Mouse (Mus musculus): ENCODE results near the gene Kcnj13. TPM values are rescaled to one million over a fixed set of nuclear protein-coding genes. Genes with fewer than 3 reads are reported as not detected.

Kcnj13 gene
- polyA plus RNA-seq, 1 experiment from 2014 or later: 6.3 TPM

DNA sequence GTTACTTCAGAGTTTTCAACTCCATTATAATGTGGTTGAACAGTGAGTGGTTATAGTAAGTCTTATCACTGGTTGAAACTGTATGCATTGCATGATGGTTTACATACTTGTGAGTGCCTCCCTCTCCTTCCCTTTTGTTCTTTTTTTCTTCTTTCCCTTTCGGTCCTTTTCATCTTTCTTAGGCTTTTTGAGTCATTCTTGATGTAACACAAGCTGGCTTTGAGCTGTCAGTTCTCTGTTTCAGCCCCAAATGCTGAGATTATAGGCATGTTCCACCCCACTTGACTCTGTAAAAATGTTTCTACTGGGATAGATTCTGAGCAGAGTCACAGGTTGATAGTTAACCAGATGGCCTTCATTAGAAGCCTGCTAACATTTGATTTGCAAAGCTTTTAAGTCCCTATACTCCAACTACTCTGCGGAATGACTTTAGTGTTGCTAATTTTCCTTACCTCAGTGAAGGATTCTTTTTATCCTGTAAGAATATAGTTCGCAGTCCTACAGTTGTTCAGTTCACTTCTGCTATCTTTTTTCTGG is 16.4 kb downstream of the Kcnj13 start:
- no peak for ATAC-seq (ENCODE audit: low FRiP score)
- Histone ChIP-seq H3K27ac (no peak overlapping the region), H3K4me2 (no peak overlapping the region), H3K4me1 (no peaks in the 10 kb centered on the region), H3K27me3 (no peaks in the 10 kb centered on the region), H3K4me3 (replicated peaks) (no peak overlapping the region), H3K36me3 (replicated peaks) (peaks cover 24% of the 10 kb centered on the region), H3K9ac (no peak overlapping the region), H3K9me3 (no peaks in the 10 kb centered on the region)
- WGBS: 94% methylated on average over 3 of the region's 3 CpGs

DNA sequence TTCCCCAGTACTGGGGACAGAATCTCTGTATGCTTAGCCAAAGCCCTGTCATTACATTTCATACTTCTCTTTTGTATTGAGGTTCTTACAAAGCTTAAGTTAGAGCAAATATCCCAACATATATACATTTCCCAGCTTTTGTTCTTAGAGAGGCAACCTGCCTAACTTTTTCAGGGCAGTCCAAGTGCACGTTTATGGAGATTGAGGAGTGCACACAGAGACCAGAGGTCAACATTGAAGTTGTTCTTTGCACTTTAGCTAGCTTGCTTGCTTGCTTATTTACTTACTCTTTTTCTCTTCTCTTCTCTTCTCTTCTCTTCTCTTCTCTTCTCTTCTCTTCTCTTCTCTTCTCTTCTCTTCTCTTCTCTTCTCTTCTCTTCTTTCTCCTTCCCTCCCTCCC is 34.3 kb downstream of the Kcnj13 start:
- H3K27ac ChIP-seq: no peak overlapping the region
- no peak for ATAC-seq (ENCODE audit: low FRiP score)
- no peaks in the 10 kb centered on the region for H3K9me3 ChIP-seq
- no peak overlapping the region for H3K4me2 ChIP-seq
- H3K4me3 ChIP-seq (replicated peaks): no peak overlapping the region
- H3K4me1 ChIP-seq: no peaks in the 10 kb centered on the region
- H3K27me3 ChIP-seq: no peaks in the 10 kb centered on the region
- WGBS: 65% methylated on average over 1 of the region's 1 CpGs
- H3K36me3 ChIP-seq (replicated peaks): peaks cover 12% of the 10 kb centered on the region
- H3K9ac ChIP-seq: no peak overlapping the region

DNA sequence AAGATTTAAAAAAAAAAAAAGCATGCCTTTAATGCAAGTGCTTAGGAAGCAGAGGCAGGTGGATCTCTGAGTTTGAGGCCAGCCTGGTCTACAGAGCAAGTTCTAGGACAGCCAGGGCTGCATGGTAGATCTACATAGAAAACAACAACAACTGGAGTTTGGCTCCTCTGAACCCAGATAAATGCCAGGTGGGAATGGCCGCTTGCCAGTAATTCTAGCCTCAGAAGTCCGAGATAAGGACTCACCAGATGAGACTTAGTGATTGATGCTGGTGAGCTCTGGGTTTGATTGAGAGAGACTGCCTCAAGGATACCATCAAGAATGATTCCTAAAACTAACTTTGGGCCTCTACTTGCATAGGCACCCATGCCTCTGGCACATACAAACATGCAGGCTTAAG is 44.0 kb downstream of the Kcnj13 start:
- H3K9me3 ChIP-seq: no peaks in the 10 kb centered on the region
- WGBS: 96% methylated on average over 2 of the region's 2 CpGs
- 0 out of 2 replicates have a peak, but pooled peaks cover 4% of the 10 kb centered on the region for H3K36me3 ChIP-seq (replicated peaks)
- no peak overlapping the region for H3K4me2 ChIP-seq
- no peak overlapping the region for H3K9ac ChIP-seq
- no peak overlapping the region for H3K27ac ChIP-seq
- H3K27me3 ChIP-seq: no peaks in the 10 kb centered on the region
- ATAC-seq (ENCODE audit: low FRiP score): no peak
- no peaks in the 10 kb centered on the region for H3K4me1 ChIP-seq
- no peak overlapping the region for H3K4me3 ChIP-seq (replicated peaks)

Other genes with a start within 250 kb of the Kcnj13 start
- 18.3 and 23.2 TPM in 2 replicates for gene Ecel1, start 238.2 kb downstream of the Kcnj13 start, polyA plus RNA-seq (2016; fragmentation: Nextera tagmentation; extraction: Ambion mirVana)
- not detected in 2 replicates for gene Prss56, start 211.4 kb downstream of the Kcnj13 start, polyA plus RNA-seq (2016; fragmentation: Nextera tagmentation; extraction: Ambion mirVana)
- 0.10 TPM in 1 of 2 replicates, not detected in the other for gene Chrnd, start 204.1 kb downstream of the Kcnj13 start, polyA plus RNA-seq (2016; fragmentation: Nextera tagmentation; extraction: Ambion mirVana)
- gene Chrng, start 190.1 kb downstream of the Kcnj13 start, polyA plus RNA-seq (2016; fragmentation: Nextera tagmentation; extraction: Ambion mirVana): not detected in 2 replicates
- 134 and 137 TPM in 2 replicates for gene Eif4e2, start 180.8 kb downstream of the Kcnj13 start, polyA plus RNA-seq (2016; fragmentation: Nextera tagmentation; extraction: Ambion mirVana)
- 1.5 and 1.6 TPM in 2 replicates for gene Efhd1, start 130.4 kb downstream of the Kcnj13 start, polyA plus RNA-seq (2016; fragmentation: Nextera tagmentation; extraction: Ambion mirVana)
- gene Gigyf2, start 67.7 kb downstream of the Kcnj13 start, polyA plus RNA-seq (2016; fragmentation: Nextera tagmentation; extraction: Ambion mirVana): 59.2 and 61.8 TPM in 2 replicates
- gene Snorc, start 75.5 kb upstream of the Kcnj13 start, polyA plus RNA-seq (2016; fragmentation: Nextera tagmentation; extraction: Ambion mirVana): not detected in 2 replicates
- not detected in 2 replicates for gene Neu2, start 115.2 kb upstream of the Kcnj13 start, polyA plus RNA-seq (2016; fragmentation: Nextera tagmentation; extraction: Ambion mirVana)
- gene Ngef, start 179.1 kb upstream of the Kcnj13 start, polyA plus RNA-seq (2016; fragmentation: Nextera tagmentation; extraction: Ambion mirVana): 2.2 and 3.0 TPM in 2 replicates
- gene Inpp5d, start 225.6 kb upstream of the Kcnj13 start, polyA plus RNA-seq (2016; fragmentation: Nextera tagmentation; extraction: Ambion mirVana): 2.6 and 3.8 TPM in 2 replicates

All from forebrain, embryonic 12.5 days (tissue).